Mouse (Mus musculus): ENCODE measurements around the gene Dapk2. TPM values are rescaled to one million over a fixed set of nuclear protein-coding genes. Genes with fewer than 3 reads are reported as not detected.

Gene Dapk2
- polyA plus RNA-seq, 1 experiment from 2014 or later: 8.1 TPM

GRCm38 (mm10) chr9:66144248-66144647 is 13.8 kb upstream of the Dapk2 start:
- Histone ChIP-seq H3K4me1 (replicated peaks) (no peaks in the 10 kb centered on the region), H3K9ac (no peak overlapping the region), H3K4me2 (no peak overlapping the region), H3K4me3 (no peak overlapping the region), H3K9me3 (replicated peaks) (no peaks in the 10 kb centered on the region), H3K27me3 (replicated peaks) (no peaks in the 10 kb centered on the region), H3K36me3 (peaks cover 17% of the 10 kb centered on the region), H3K27ac (ENCODE audit: poor library complexity, severe bottlenecking) (no peak overlapping the region)
- ATAC-seq (ENCODE audit: insufficient number of reproducible peaks, low FRiP score): no peak
- 9% methylated on average over 6 of the region's 6 CpGs for WGBS

GRCm38 (mm10) chr9:66146141-66146540 is 11.9 kb upstream of the Dapk2 start:
- no peak overlapping the region for H3K4me2 ChIP-seq
- no peaks in the 10 kb centered on the region for H3K9me3 ChIP-seq (replicated peaks)
- H3K4me3 ChIP-seq: no peak overlapping the region
- no peak overlapping the region for H3K27ac ChIP-seq (ENCODE audit: poor library complexity, severe bottlenecking)
- H3K9ac ChIP-seq: no peak overlapping the region
- ATAC-seq (ENCODE audit: insufficient number of reproducible peaks, low FRiP score): no peak
- H3K4me1 ChIP-seq (replicated peaks): no peaks in the 10 kb centered on the region
- no peaks in the 10 kb centered on the region for H3K36me3 ChIP-seq
- H3K27me3 ChIP-seq (replicated peaks): peaks cover 5% of the 10 kb centered on the region; the same call in 1 of the 2 replicates

- no peak overlapping the region for H3K27ac ChIP-seq (ENCODE audit: poor library complexity, severe bottlenecking)
- H3K27me3 ChIP-seq (replicated peaks): peaks cover 29% of the 10 kb centered on the region
- H3K36me3 ChIP-seq: no peaks in the 10 kb centered on the region
- WGBS: 53% methylated on average over 9 of the region's 9 CpGs
- H3K9ac ChIP-seq: no peak overlapping the region
- H3K4me1 ChIP-seq (replicated peaks): peaks cover 6% of the 10 kb centered on the region; the same call in 1 of the 2 replicates
- no peak overlapping the region for H3K4me3 ChIP-seq
- H3K4me2 ChIP-seq: no peak overlapping the region
- H3K9me3 ChIP-seq (replicated peaks): no peaks in the 10 kb centered on the region
- no peak for ATAC-seq (ENCODE audit: insufficient number of reproducible peaks, low FRiP score)
Measured at GRCm38 (mm10) chr9:66152011-66152410, 6.0 kb upstream of the Dapk2 start.

GRCm38 (mm10) chr9:66153594-66153993 is 4.4 kb upstream of the Dapk2 start:
- no peak overlapping the region for H3K4me2 ChIP-seq
- no peak for ATAC-seq (ENCODE audit: insufficient number of reproducible peaks, low FRiP score)
- H3K9me3 ChIP-seq (replicated peaks): no peaks in the 10 kb centered on the region
- no peak overlapping the region for H3K9ac ChIP-seq
- H3K36me3 ChIP-seq: no peaks in the 10 kb centered on the region
- no peak overlapping the region for H3K27ac ChIP-seq (ENCODE audit: poor library complexity, severe bottlenecking)
- no peak overlapping the region for H3K4me3 ChIP-seq
- 80% methylated on average over 6 of the region's 6 CpGs for WGBS
- peaks cover 9% of the 10 kb centered on the region; the same call in 1 of the 2 replicates for H3K4me1 ChIP-seq (replicated peaks)
- peaks cover 31% of the 10 kb centered on the region for H3K27me3 ChIP-seq (replicated peaks)

- peaks cover 9% of the 10 kb centered on the region; the same call in 1 of the 2 replicates for H3K4me1 ChIP-seq (replicated peaks)
- H3K27ac ChIP-seq (ENCODE audit: poor library complexity, severe bottlenecking): no peak overlapping the region
- no peak overlapping the region for H3K4me2 ChIP-seq
- ATAC-seq (ENCODE audit: insufficient number of reproducible peaks, low FRiP score): no peak
- H3K9me3 ChIP-seq (replicated peaks): no peaks in the 10 kb centered on the region
- peaks cover 36% of the 10 kb centered on the region for H3K27me3 ChIP-seq (replicated peaks)
- H3K4me3 ChIP-seq: no peak overlapping the region
- H3K36me3 ChIP-seq: no peaks in the 10 kb centered on the region
- 88% methylated on average over 9 of the region's 9 CpGs for WGBS
- H3K9ac ChIP-seq: no peak overlapping the region
Measured at GRCm38 (mm10) chr9:66154013-66154412, 4.0 kb upstream of the Dapk2 start.

- no peaks in the 10 kb centered on the region for H3K9me3 ChIP-seq (replicated peaks)
- 82% methylated on average over 1 of the region's 1 CpGs for WGBS
- H3K4me1 ChIP-seq (replicated peaks): peaks cover 9% of the 10 kb centered on the region; the same call in 1 of the 2 replicates
- ATAC-seq (ENCODE audit: insufficient number of reproducible peaks, low FRiP score): no peak
- H3K27ac ChIP-seq (ENCODE audit: poor library complexity, severe bottlenecking): no peak overlapping the region
- H3K36me3 ChIP-seq: no peaks in the 10 kb centered on the region
- no peak overlapping the region for H3K9ac ChIP-seq
- H3K27me3 ChIP-seq (replicated peaks): peaks cover 44% of the 10 kb centered on the region
- H3K4me2 ChIP-seq: no peak overlapping the region
- H3K4me3 ChIP-seq: no peak overlapping the region
Measured at GRCm38 (mm10) chr9:66155534-66155933, 2.5 kb upstream of the Dapk2 start.

- Histone ChIP-seq H3K4me1 (replicated peaks) (0 out of 2 replicates have a peak, but pooled peaks cover 4% of the 10 kb centered on the region), H3K4me2 (peak overlapping the region; percentile 82), H3K27me3 (replicated peaks) (peaks cover 21% of the 10 kb centered on the region), H3K4me3 (peak overlapping the region; percentile 58), H3K9ac (no peak overlapping the region), H3K27ac (ENCODE audit: poor library complexity, severe bottlenecking) (no peak overlapping the region), H3K9me3 (replicated peaks) (no peaks in the 10 kb centered on the region), H3K36me3 (no peaks in the 10 kb centered on the region)
- no peak for ATAC-seq (ENCODE audit: insufficient number of reproducible peaks, low FRiP score)
- WGBS: 75% methylated on average over 6 of the region's 6 CpGs
Measured at GRCm38 (mm10) chr9:66158885-66159430, 935 bp downstream of the Dapk2 start.

- peaks cover 21% of the 10 kb centered on the region for H3K27me3 ChIP-seq (replicated peaks)
- no peaks in the 10 kb centered on the region for H3K9me3 ChIP-seq (replicated peaks)
- H3K4me1 ChIP-seq (replicated peaks): 0 out of 2 replicates have a peak, but pooled peaks cover 4% of the 10 kb centered on the region
- no peak overlapping the region for H3K9ac ChIP-seq
- WGBS: 89% methylated on average over 2 of the region's 2 CpGs
- no peak overlapping the region for H3K4me2 ChIP-seq
- ATAC-seq (ENCODE audit: insufficient number of reproducible peaks, low FRiP score): no peak
- H3K4me3 ChIP-seq: no peak overlapping the region
- H3K27ac ChIP-seq (ENCODE audit: poor library complexity, severe bottlenecking): no peak overlapping the region
- no peaks in the 10 kb centered on the region for H3K36me3 ChIP-seq
Measured at GRCm38 (mm10) chr9:66160155-66160554, 2.1 kb downstream of the Dapk2 start.

- no peak for ATAC-seq (ENCODE audit: insufficient number of reproducible peaks, low FRiP score)
- no peak overlapping the region for H3K9ac ChIP-seq
- no peaks in the 10 kb centered on the region for H3K9me3 ChIP-seq (replicated peaks)
- H3K4me3 ChIP-seq: no peak overlapping the region
- no peaks in the 10 kb centered on the region for H3K36me3 ChIP-seq
- H3K4me2 ChIP-seq: no peak overlapping the region
- H3K4me1 ChIP-seq (replicated peaks): peaks cover 15% of the 10 kb centered on the region
- WGBS: 59% methylated on average over 9 of the region's 9 CpGs
- peaks cover 14% of the 10 kb centered on the region for H3K27me3 ChIP-seq (replicated peaks)
- no peak overlapping the region for H3K27ac ChIP-seq (ENCODE audit: poor library complexity, severe bottlenecking)
Measured at GRCm38 (mm10) chr9:66162995-66163394, 5.0 kb downstream of the Dapk2 start.

GRCm38 (mm10) chr9:66167222-66167621 is 9.2 kb downstream of the Dapk2 start:
- Histone ChIP-seq H3K9me3 (replicated peaks) (no peaks in the 10 kb centered on the region), H3K4me1 (replicated peaks) (peaks cover 43% of the 10 kb centered on the region), H3K27ac (ENCODE audit: poor library complexity, severe bottlenecking) (no peak overlapping the region)

GRCm38 (mm10) chr9:66168233-66168632 is 10.2 kb downstream of the Dapk2 start:
- H3K4me1 ChIP-seq (replicated peaks): peaks cover 43% of the 10 kb centered on the region
- no peaks in the 10 kb centered on the region for H3K9me3 ChIP-seq (replicated peaks)
- no peak overlapping the region for H3K27ac ChIP-seq (ENCODE audit: poor library complexity, severe bottlenecking)
- ATAC-seq (ENCODE audit: insufficient number of reproducible peaks, low FRiP score): peak; percentile 47; the same call in 1 of the 2 replicates
- no peak overlapping the region for H3K4me3 ChIP-seq
- H3K27me3 ChIP-seq (replicated peaks): no peaks in the 10 kb centered on the region
- H3K4me2 ChIP-seq: no peak overlapping the region
- H3K9ac ChIP-seq: no peak overlapping the region
- WGBS: 5% methylated on average over 1 of the region's 1 CpGs
- no peaks in the 10 kb centered on the region for H3K36me3 ChIP-seq

More at GRCm38 (mm10) chr9:66167222-66167621, 9.2 kb downstream of the Dapk2 start:
- H3K27me3 ChIP-seq (replicated peaks): no peaks in the 10 kb centered on the region
- H3K9ac ChIP-seq: no peak overlapping the region
- no peaks in the 10 kb centered on the region for H3K36me3 ChIP-seq
- no peak for ATAC-seq (ENCODE audit: insufficient number of reproducible peaks, low FRiP score)
- no peak overlapping the region for H3K4me2 ChIP-seq
- H3K4me3 ChIP-seq: no peak overlapping the region
- WGBS: 83% methylated on average over 5 of the region's 5 CpGs

GRCm38 (mm10) chr9:66170506-66170905 is 12.5 kb downstream of the Dapk2 start:
- no peak for ATAC-seq (ENCODE audit: insufficient number of reproducible peaks, low FRiP score)
- WGBS: 57% methylated on average over 5 of the region's 5 CpGs
- Histone ChIP-seq H3K4me1 (replicated peaks) (peaks cover 43% of the 10 kb centered on the region), H3K27me3 (replicated peaks) (no peaks in the 10 kb centered on the region), H3K4me3 (no peak overlapping the region), H3K36me3 (no peaks in the 10 kb centered on the region), H3K9ac (no peak overlapping the region), H3K9me3 (replicated peaks) (no peaks in the 10 kb centered on the region), H3K4me2 (no peak overlapping the region), H3K27ac (ENCODE audit: poor library complexity, severe bottlenecking) (no peak overlapping the region)
